Mouse (Mus musculus) skeletal muscle tissue, adult 2 months (tissue): Measurements from ENCODE around the gene Pthlh.
"Not testable (repeated sequence)": the region's sequence is repeated elsewhere in the genome, so short reads cannot be mapped to it uniquely, and the experiment has no call there.

Experiments used
- DNase-seq: peaks from one replicate; pipeline ENCODE4 v3.0.0-alpha.2; 2012; ENCODE audit warnings: low read depth, low spot score

Gene Pthlh

DNA sequence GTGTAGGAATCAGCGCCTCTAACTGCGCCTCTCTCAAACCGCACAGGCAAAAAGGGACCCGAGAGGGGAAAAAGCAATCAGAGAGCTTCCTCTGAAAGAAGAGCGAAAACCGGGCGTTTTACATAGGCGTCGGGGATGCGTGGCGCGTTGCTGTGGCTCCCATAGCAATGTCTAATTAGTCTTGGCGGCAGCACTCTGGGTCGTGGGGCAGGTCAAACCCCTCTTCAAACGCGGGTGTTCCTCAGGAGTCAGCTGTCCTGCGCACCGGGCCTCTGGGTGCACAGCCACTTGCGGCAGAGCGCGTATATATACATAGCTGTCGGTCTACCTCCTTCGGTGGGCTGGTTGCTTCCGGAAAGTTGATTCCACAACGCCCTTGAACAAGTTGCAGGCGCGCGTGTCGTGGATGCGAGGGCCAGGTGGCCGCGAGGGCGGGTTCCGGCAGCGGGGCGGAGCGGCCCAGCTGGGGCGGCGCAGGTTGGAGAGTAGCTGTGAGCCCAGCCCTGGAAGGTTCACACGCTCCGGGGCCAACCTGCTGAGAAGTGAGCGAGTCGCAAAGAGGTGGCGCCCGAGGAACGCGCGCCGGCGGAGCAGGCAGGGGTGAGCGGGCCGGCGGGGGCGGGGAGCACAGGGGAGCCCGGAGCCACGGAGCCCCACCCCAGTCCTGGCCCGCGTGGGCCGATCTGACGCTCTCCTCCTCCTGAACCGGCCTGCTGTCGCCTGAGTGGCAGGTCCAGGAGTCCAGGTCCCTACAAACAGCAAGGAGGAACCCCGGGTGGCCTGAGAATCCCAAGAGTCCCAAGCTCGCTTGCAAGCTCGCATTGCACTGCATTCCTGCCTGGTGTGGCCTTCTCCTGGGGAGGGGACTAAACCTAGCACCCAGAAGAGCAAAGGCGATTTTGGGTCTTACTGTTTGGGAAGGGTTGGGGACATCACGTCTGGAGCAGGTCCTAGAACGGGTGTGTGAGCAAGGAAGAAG, at the start of gene Pthlh:
TSS of gene Pthlh (minus strand) at position 597 of the 979 bp plus-strand sequence.
- peak; percentile 60 for DNase-seq

DNA sequence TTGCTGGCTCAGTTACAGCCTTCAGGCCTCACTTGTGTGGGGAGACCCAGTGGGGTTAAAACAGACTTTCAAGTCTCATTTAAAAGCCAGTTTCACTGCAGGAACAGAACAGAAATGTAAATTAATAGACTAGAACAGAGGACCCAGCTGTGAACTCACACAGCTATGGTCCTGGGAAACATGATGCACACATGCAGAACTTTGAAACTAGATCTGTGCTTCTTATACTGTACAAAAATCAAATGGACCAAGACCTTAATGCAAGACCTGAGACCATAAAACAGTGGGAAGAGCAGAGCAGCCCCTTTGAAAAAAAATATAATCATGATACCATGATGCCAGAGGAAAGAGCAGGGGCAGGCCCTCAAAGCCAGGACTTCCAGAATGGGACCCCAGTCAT, 49.3 kb upstream of the Pthlh start:
- DNase-seq = no peak

DNA sequence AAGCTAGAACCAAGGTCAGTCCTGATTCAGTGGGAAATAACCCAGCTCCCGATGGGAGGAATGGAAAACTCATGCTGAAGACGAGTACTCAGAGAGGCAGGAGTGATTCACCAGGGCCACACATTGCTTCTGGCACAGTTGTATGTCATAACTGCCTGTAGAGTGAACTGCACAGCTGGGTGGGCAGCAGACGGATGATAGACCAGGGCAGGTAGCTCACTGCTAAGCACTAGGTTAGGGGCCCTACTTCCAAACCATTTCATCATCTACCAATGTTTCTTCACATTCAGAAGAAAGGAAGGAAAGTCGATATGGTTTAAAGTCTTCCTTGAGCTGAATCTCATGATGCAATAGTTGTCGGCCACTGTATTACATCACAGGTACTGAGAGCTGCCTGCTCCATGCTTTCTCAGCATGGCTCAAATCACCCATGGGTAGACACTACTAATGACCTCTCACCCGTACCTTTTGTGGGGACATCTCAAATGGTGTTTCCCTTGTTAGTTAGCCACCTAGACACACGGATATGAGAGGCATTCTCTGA, 46.5 kb upstream of the Pthlh start:
- peak; percentile 15 for DNase-seq

DNA sequence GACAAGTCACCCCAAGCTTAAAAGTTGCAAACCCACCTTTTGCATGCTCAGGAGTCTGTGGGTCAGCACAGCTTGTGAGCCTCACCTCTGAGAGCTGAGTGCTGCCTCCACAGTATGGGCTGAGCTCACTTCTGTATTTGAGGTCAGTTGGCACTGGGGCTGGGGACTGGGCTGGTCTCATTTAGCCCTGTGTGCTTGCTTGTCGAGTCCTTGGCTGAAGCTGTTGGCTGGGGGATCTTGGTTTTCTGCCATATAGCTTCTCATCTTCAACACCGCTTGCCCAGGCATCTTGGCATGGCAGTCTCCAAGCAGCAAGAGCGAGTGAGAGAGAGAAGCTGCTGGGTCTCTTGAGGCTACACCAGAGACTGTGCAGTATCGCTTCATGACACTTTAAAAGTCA, 46.1 kb upstream of the Pthlh start:
- DNase-seq = peak; percentile 93

DNA sequence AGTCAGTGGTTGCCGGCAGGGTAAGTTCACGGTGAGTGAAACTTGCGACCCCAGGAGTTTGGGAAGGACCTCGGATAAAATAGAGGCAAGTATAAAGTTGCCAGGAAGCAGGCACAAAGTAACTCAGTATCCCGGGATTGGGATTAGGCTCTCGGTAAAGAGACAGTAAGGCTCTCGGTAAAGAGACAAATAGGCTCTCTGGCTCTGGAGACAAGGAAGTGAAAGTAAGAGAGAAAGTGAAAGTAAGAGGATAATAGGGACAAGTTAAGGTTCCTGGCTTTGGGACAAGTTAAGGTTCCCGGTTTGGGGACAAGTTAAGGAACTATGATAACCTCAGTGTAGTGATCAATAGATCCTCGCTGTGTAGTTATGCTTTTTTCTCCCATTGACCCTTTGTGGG, 40.3 kb upstream of the Pthlh start:
- not testable (repeated sequence) for DNase-seq

DNA sequence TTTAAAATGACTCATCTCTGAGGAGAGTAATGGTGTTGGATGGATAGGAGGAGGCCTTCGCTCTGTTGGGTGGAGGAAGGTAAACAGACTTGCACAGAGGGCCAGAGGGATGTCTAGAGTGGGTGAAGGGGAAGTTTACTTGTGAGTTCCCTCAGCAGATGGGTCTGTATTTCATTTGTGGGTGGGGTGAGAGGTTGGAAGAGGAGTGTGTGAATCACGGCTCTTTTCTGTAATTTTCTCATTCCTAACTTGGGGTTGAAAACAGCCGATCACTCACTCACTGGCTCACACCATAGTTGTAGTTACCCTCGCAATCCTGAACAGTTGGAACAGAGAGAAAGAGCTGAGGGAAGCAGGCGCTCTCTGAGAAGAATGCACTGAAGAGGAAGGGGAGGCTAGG, 35.6 kb upstream of the Pthlh start:
- DNase-seq = no peak

DNA sequence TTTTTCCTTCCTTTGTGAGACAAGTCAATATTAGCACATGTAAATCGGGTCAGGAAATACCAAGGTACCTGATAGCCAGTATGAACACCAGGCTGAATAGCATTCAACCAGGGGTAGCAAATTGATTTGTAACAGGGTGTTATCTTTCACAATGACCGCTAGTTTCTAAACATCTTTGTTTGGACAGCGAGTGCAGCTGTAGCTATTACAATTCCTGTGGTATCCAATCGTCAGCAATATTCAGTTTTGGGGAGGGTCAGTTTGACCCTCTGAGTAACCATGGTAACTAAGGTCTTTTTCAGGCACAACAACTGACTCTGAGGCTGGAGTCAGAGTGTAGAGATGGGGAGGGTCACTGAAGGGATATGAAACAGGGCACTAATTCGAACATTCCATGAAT, 15.3 kb upstream of the Pthlh start:
- DNase-seq = no peak

DNA sequence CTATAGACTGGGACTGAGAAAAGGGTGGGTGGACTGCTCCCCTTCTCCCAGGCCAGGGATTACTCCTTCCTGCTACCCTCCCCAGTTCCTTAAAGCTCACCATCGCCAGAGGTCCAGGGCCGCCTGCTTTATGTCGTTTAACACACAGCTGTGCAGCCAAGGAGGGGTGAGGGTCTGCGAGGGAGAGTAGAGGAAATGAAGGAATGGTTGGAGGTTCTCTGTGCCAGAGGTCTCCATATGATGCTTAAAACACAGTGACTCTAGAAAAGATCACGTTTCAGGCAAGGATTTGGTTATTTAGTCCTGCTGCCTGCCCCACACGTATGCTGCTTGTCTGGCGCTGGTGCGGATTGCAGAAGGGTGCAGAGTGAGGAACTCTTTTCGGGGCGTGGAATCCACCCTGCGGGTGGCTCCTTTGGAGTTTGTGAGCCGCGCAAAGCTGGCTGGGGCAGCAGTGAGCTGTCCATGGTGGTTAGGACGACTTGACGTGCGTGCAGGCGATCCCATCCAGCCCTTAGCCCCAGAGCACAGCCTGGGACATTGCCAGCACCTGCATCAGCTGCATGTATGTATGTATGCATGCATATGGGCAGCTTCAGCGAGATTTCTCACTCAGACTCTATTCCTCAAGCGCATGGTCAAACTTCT, 4.3 kb upstream of the Pthlh start:
- no peak for DNase-seq

DNA sequence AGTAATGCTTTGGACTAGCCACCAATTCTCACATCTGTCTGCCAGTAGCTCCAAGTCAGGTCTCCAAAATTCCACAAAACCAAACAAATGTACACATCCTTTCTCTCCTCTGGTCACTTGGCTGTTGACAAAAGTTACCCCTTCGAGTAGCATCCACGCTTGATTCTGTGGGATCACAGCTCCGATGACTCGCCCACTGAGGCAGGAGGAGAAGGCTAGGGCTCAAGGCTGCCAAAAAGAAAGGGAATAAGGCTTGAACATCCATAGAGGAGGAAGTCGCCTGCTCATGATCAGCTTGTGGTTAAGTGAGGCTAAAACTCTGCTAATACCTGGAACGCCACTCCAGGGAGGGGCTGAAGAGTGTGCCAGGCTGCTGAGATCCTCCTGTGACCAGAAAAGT, 2.5 kb upstream of the Pthlh start:
- no peak for DNase-seq

DNA sequence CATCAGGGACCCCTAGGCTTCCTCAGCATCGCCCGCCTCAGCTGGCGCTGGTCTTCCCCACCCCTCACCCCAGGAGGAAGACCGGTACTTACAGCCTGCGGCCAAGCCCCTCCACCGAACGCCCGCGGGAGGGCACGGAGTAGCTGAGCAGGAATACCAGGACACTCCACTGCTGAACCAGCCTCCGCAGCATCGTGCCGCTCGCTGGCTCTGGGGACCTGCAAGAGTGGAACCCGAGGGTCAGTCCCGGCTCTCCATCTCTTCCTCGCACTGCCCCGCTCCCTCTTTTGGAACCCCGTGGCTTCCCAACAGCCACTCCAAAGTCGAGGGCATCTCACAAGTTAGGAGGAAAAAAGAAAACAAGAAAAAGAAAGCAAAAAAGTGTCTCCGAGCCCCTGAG, 805 bp downstream of the Pthlh start:
- DNase-seq = no peak

DNA sequence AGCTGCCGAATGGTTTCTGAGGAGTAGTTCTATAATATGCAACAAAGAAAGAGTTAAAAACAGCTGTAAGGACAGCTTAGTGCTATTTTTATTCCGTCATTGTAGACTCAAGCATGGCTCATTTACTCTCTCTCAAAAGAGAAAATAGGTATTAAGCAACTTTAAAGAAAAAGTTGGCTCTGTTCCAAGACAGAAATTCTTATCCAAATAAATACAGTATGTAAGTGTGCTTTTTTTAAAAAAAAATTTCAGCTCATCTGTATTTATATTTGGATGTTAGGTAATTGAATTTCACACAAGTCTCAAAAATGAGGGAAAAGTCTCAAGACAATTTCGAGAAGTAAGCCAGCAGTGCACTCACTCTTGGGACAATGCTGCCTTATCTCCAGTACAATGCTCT, 2.4 kb downstream of the Pthlh start:
- DNase-seq = no peak

DNA sequence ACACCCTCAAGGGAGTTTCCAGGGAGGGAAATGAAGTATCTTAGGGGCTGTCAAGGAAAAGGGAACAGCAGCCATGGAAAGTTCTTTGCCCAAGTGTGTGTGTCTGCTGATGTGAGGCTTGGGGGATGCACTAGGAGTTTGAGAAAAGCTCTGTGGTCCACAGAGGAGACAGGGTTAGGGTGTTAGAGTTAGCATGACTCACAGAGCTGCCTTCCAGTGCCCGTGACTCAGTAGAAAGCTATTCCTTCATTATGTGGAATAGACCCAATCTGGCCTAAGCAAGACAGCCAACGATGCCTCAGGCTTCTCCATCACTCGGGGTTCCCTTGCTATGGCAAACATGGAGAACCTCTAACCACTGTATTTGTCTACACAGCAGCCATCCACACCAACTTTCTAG, 3.2 kb downstream of the Pthlh start:
- no peak for DNase-seq

DNA sequence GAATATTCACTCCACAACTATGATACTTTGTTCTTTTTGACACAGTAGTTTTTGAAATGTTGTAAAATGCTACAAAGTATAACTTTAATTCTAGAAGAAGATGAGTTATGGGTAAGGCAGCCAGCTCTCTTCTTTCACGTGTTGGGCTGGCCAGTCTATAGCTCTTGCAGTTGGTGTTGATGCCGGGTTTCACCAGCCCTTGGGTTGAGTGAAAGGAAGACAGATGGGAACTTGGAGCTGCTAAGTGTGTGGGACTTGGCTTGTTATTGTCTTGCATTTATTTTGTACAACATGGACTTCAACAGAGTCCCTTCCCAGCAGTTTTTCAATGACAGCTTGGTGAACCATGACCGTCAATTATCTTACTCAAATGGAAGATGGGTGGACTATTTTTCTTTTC, 16.2 kb downstream of the Pthlh start:
- no peak for DNase-seq

DNA sequence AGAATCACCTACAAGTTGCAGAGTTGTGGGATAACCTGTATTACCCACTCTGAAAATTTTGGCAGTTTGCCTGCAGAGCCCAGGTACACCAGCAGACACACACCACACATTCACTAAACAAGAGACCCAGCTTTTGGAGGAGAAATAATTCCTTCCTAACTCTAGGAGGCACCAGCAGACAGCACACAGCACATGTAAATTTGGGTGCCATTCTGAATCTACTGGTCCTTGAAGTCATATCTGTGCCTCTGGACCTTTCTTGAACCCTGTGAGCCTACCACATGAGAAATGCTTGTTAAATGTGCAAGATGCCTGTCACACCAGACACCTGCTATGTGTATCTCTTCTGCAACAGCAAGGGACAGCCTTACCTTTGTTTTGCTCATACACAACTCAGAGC, 19.7 kb downstream of the Pthlh start:
- no peak for DNase-seq

DNA sequence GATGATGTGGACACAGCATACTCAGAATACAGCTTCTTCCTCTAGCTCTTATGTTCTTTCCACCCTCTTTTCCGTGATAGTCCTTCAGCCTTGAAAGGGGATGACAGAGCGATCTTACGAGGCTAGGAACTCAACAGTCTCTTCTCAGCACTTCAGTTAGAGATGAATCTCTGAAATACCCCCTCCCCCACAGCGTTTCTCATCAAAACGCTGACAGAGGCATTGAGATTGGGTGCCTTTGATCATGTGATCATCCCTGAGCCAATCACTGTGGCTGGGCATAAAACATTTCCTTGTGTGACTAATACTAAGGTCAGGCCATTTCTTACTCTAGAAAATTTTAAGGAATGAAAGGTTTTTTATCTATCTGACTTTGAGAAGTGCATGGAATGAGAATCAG, 20.3 kb downstream of the Pthlh start:
- DNase-seq = no peak

DNA sequence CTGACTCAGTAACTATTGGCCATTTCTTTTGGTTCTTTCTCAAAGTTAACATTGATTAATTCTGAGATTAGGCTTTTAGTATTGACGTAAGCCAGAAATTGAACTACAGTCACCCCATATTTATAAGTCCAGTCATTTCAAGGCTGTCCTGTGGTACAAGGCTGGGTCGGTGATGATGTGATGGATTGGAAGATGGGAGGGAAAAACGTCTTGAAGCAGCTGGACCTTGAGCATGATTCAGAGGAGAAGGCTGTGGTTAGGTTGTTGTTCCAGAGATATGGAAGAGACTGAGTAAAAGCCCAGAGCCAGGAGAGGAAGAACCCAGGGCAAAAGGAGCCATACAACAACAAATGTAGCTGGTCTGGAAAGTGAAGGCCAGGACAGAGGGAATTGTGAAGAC, 22.4 kb downstream of the Pthlh start:
- DNase-seq = no peak

DNA sequence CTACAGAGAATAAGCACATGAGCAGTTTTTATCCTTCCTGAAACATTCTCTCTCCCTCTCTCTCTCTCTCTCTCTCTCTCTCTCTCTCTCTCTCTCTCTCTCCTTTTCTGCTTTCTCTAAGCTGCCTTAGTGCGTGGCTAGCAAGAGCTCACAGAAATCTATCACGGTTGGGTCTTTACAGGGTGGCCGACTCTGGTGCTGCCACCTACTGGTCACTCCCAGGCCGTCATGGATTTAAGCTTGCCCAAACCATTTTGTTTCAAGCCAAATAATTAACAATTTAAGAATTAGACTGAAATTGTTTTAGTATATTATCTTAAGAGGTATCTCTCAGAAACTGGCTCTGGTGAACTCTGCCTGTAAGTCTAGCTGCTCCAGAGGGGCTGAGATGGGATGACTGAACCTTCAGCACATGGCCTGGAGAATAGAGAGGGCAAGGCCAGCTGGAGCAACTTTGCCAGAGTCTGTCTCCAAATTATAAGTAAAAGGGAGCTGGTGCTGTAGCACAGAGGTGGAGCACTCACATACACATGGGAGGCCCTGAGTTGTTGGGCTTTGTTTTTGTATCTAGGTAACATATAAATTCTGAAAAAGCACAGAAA, 23.7 kb downstream of the Pthlh start:
- no peak for DNase-seq

DNA sequence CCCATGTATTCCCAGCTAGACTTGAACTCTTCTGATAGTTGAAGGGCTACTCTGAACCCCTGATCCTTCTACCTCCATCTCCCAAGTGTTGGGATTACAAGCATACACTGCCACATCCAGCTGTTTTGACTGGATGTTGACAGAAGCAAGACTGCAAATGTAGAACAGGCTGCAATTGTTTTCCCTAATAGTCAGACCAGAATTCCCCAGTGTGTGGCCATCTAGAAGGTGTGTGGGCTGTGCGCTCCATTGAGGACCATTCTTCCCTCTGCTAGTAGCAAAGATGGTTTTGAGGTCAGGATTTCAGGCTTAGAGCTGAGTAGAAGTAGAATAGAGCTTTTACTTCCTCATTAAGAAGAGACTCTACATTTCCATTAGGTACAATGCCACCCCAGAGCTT, 37.3 kb downstream of the Pthlh start:
- no peak for DNase-seq

DNA sequence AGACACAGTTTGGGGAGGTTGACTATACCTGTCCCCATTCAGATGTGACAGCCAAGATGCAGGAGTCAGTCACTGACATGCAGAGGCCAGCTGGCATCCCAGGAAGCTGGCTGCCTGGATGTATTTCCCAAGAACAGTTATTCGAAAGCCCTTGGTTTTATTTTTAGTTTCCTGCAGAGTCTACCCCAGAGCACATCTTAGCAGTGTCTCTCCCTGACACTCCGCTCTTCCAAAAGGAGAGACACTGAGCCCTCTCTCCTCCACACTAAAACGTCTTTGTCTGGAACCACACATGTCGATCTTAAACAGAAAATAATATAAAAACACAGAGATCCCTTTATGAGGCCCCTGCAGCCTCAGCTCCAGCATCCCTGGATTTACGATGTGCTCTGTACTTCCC, 44.9 kb downstream of the Pthlh start:
- no peak for DNase-seq

DNA sequence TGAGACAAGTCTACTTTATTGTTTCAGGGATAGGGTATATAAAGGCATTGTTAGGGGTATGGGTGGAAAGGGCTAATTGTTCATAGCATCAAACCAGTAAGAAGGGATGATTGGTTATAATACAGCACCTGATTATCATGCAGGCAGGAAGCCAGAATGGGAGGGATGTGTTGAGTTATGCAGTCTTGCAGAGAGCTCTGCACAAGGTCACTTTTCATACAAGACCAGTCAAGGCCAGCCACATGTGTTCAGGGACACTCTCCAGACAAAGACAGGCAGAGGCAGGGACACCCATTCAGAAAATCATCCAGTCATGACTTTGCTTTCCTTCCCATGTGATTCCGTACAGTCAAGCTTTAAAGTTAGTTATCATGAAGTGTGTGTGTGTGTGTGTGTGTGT, 47.8 kb downstream of the Pthlh start:
- no peak for DNase-seq

DNA sequence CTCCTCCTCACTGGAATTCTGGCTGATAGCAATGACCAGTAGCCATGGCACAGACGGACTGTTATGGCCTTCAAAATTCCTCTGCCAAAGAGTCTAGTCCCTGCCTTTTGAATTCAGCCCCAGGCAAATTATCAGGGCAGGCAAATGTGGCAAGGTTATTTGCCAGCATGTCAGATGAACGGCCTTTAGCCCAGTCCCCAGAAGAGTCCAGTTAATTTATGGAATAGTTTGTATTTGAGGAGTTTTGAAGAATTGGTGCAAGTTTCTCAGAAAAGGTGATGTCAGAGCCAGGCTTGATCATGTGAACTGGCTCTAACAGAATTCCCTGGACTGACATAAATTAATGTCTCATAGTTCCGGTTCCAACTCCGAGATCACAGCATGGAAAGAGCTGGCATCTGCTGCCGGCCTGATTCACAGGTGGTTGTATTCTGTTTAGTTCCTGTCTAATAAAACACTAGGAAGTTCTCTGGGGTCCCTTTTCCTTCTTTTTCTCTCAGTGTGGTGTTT, 56.1 kb downstream of the Pthlh start:
- peak; percentile 23 for DNase-seq
